Mouse (Mus musculus) embryonic facial prominence, embryonic 12.5 days (tissue): ENCODE data around the gene Gm3667. TPM values are rescaled to one million over a fixed set of nuclear protein-coding genes. Genes with fewer than 3 reads are reported as not detected.
"Not testable (repeated sequence)": the region's sequence is repeated elsewhere in the genome, so short reads cannot be mapped to it uniquely, and the experiment has no call there.

Source experiments
- ATAC-seq: fragments of 200-750 bp; cut with Nextera tagmentation; 2 replicates; pipeline ENCODE4 v1.8.0; 2017; ENCODE audit not compliant: insufficient number of reproducible peaks, insufficient read depth, low FRiP score, low TSS enrichment
- H3K27ac ChIP-seq: fragments of 300-500 bp; sonication (generic); 2 replicates; pipeline ENCODE4 v1.5.1; 2016; ENCODE audit warnings: mild to moderate bottlenecking
- H3K27me3 ChIP-seq: fragments of 300-500 bp; sonication (generic); 2 replicates; pipeline ENCODE4 v1.6.1; 2016; ENCODE audit warnings: mild to moderate bottlenecking, moderate library complexity
- H3K36me3 ChIP-seq: fragments of 300-500 bp; sonication (generic); 2 replicates; pipeline ENCODE4 v1.6.1; 2016; ENCODE audit warnings: mild to moderate bottlenecking
- H3K4me1 ChIP-seq: fragments of 300-500 bp; sonication (generic); 2 replicates; pipeline ENCODE4 v1.6.1; 2016
- H3K4me2 ChIP-seq: fragments of 300-500 bp; sonication (generic); replicated peaks from 2 replicates; pipeline ENCODE4 v1.6.1; 2016; ENCODE audit warnings: mild to moderate bottlenecking, moderate library complexity
- H3K4me3 ChIP-seq: fragments of 300-500 bp; sonication (generic); 2 replicates; pipeline ENCODE4 v1.5.1; 2016; ENCODE audit warnings: mild to moderate bottlenecking
- H3K9ac ChIP-seq: fragments of 300-500 bp; sonication (generic); 2 replicates; pipeline ENCODE4 v1.6.1; 2016; ENCODE audit warnings: mild to moderate bottlenecking, moderate library complexity
- H3K9me3 ChIP-seq: fragments of 300-500 bp; sonication (generic); 2 replicates; pipeline ENCODE4 v1.6.1; 2016; ENCODE audit warnings: mild to moderate bottlenecking, moderate library complexity
- WGBS: fragments of 180-500 bp; shearing (Covaris S2); methylation state at CpG from one replicate; pipeline ENCODE4 v1.1.7; 2016; 5-methylcytosine and 5-hydroxymethylcytosine counted together
- polyA plus RNA-seq: library from polyadenylated mRNA; unstranded; fragments of >200 nt; fragmentation: Nextera tagmentation; extraction: Ambion mirVana; gene quantifications from 2 replicates; pipeline ENCODE4 v1.2.1, GENCODE M21; 2016

The Gm3667 gene
- 1.5 and 1.6 TPM in 2 replicates for polyA plus RNA-seq

- ATAC-seq, H3K27ac ChIP-seq, H3K4me1 ChIP-seq, H3K27me3 ChIP-seq, H3K36me3 ChIP-seq, H3K9me3 ChIP-seq: not testable (repeated sequence)
- Histone ChIP-seq H3K4me3 (peak within 1 kb of the TSS; percentile 43), H3K9ac (peak within 1 kb of the TSS; percentile 45; the same call in 1 of the 2 replicates), H3K4me2 (peak within 1 kb of the TSS; percentile 59)
- 0% methylated on average over 19 of the region's 43 CpGs for WGBS
Observed at GRCm38 (mm10) chr14:6889521-6890012, at the start of gene Gm3667. Gene Gm3667 (minus strand): TSS chr14:6889962.

- not testable (repeated sequence) for H3K4me1 ChIP-seq, H3K36me3 ChIP-seq, H3K9ac ChIP-seq, H3K9me3 ChIP-seq, ATAC-seq, H3K4me3 ChIP-seq, H3K27ac ChIP-seq, H3K4me2 ChIP-seq, H3K27me3 ChIP-seq
- WGBS = 93% methylated on average over 18 of the region's 24 CpGs
Observed at GRCm38 (mm10) chr14:6899881-6900280, 10.1 kb upstream of the Gm3667 start.

DNA sequence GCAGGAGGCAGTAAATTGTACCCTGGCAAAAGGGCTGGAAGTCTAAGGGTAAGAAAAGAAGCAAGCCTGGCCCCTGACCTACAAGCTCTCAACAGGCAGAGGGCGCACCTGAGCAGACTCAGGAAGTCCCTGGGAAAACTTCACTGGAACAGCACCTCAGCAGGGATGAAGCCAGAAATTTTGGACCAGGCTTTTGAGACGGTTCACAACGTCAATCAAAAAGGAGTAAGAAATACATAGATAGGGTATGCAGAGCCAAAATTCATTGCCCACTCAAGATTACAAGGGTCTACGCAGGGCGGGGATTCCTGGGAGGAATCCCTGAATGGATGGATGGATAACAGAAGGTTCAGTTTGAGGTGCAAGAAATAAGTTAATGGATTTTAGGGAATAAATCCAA, 951 bp downstream of the Gm3667 start:
- not testable (repeated sequence) for H3K36me3 ChIP-seq, H3K27ac ChIP-seq, H3K4me1 ChIP-seq, H3K27me3 ChIP-seq, H3K9ac ChIP-seq, ATAC-seq, H3K9me3 ChIP-seq
- H3K4me2 ChIP-seq = peak overlapping the region; percentile 59
- H3K4me3 ChIP-seq = peak overlapping the region; percentile 43
- WGBS = 13% methylated on average over 5 of the region's 5 CpGs

DNA sequence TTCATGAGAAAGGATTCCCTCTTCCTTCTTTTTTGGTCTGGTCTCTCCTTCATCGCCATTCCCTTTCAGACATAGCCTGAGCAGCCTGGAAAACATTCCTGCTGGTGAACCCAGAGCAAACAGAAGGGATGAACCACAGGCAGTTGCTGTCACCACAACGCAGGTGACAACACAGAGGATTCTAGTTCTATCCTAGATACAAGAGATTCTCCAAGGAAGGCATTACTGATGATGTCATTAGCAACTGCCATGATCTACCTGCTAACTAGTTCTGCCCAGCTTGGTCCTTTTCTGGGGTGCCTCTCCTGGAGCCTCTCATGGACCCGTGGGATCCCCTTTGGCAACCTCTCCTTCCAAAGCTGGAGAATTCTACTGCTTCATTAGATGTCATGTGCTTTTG, 49.6 kb downstream of the Gm3667 start, which contains the start of gene Gm3642:
Gene Gm3642 (minus strand): TSS at position 101 of the 400 bp plus-strand sequence.
- not testable (repeated sequence) for H3K27ac ChIP-seq, H3K9ac ChIP-seq, H3K36me3 ChIP-seq, H3K4me2 ChIP-seq, H3K4me3 ChIP-seq, H3K4me1 ChIP-seq, H3K9me3 ChIP-seq, H3K27me3 ChIP-seq, ATAC-seq
- WGBS = no CpG with 5 or more reads among the region's 3 CpGs

GRCm38 (mm10) chr14:6823297-6823696, 66.5 kb downstream of the Gm3667 start:
- H3K4me2 ChIP-seq, H3K9me3 ChIP-seq, H3K27me3 ChIP-seq, H3K4me3 ChIP-seq, H3K27ac ChIP-seq, H3K9ac ChIP-seq, ATAC-seq, H3K4me1 ChIP-seq, H3K36me3 ChIP-seq: not testable (repeated sequence)
- 94% methylated on average over 3 of the region's 3 CpGs for WGBS

Other genes with a start within 250 kb of the Gm3667 start
- gene Gm10251, start 205.8 kb downstream of the Gm3667 start, polyA plus RNA-seq = not detected in 2 replicates
- 0.10 TPM in 1 of 2 replicates, not detected in the other for gene Gm8050, start 169.7 kb downstream of the Gm3667 start, polyA plus RNA-seq
- 6.4 TPM in 2 replicates for gene Gm3636, start 147.6 kb downstream of the Gm3667 start, polyA plus RNA-seq
- not detected in 2 replicates for gene Gm8362, start 115.6 kb downstream of the Gm3667 start, polyA plus RNA-seq
- not detected in 2 replicates for gene Gm3642, start 49.7 kb downstream of the Gm3667 start, polyA plus RNA-seq
- gene Gm6356, start 83.9 kb upstream of the Gm3667 start, polyA plus RNA-seq = not detected in 2 replicates
- 1.1 and 1.6 TPM in 2 replicates for gene Gm10406, start 137.5 kb upstream of the Gm3667 start, polyA plus RNA-seq
- not detected in 2 replicates for gene Gm3685, start 155.0 kb upstream of the Gm3667 start, polyA plus RNA-seq
- 1.4 and 1.7 TPM in 2 replicates for gene Gm3696, start 210.7 kb upstream of the Gm3667 start, polyA plus RNA-seq
- gene Gm6676, start 235.4 kb upstream of the Gm3667 start, polyA plus RNA-seq = not detected in 2 replicates